Mouse (Mus musculus) stomach, postnatal 0 days (tissue): ENCODE data around the gene Gast.

Experiments used
- CTCF ChIP-seq: IDR thresholded peaks from 2 replicates; pipeline ENCODE4 v1.5.1; 2016; ENCODE audit warnings: antibody characterized with exemption, low read depth, mild to moderate bottlenecking, moderate library complexity
- EP300 ChIP-seq: optimal IDR thresholded peaks from 2 replicates; pipeline ENCODE3; 2016; ENCODE audit warnings: antibody characterized with exemption

GRCm38 (mm10) chr11:100362209-100362978, 28.2 kb downstream of the Gast start:
- TF ChIP-seq CTCF, result peak; percentile 96
- TF ChIP-seq EP300, result no peak
